Mouse (Mus musculus) retina, postnatal 1 day (tissue): ENCODE measurements around the gene Pomc.
A peak's percentile ranks its signal among the peaks of the same experiment; 100 is the strongest.
"Not testable (repeated sequence)": the region's sequence is repeated elsewhere in the genome, so short reads cannot be mapped to it uniquely, and the experiment has no call there.

Experiments
- DNase-seq: peaks from one replicate; pipeline ENCODE4 v3.0.0-alpha.2; 2012

Pomc gene

DNA sequence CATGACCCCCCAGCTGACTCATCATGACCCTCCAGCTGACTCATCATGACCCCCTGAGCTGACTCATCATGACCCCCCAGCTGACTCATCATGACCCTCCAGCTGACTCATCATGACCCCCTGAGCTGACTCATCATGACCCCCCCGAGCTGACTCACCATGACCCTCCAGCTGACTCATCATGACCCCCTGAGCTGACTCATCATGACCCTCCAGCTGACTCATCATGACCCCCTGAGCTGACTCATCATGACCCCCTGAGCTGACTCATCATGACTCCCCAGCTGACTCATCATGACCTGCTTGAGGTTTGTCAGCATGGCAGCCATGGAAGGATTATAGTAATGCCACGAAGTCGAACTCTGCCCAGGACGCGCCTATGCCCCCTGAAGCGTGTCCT, 18.4 kb downstream of the Pomc start:
- not testable (repeated sequence) for DNase-seq

DNA sequence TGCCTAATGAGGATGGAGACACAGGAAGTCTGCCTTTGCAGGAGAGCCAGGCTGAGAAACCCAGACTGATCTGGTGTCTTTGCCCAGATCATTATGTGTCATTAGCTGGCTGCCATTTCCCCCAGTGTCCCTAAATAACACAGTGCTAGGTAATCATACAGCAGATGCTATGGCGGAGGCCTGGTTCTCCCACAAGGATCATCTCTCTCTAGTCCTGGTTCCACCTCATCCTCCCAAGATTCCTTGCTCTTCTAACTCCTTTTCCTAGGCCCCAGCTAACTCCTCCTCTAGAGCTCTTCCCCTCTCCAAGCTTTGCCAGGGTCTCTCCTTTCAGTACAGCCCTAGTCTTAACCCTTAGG, 26.2 kb downstream of the Pomc start:
- no peak for DNase-seq

DNA sequence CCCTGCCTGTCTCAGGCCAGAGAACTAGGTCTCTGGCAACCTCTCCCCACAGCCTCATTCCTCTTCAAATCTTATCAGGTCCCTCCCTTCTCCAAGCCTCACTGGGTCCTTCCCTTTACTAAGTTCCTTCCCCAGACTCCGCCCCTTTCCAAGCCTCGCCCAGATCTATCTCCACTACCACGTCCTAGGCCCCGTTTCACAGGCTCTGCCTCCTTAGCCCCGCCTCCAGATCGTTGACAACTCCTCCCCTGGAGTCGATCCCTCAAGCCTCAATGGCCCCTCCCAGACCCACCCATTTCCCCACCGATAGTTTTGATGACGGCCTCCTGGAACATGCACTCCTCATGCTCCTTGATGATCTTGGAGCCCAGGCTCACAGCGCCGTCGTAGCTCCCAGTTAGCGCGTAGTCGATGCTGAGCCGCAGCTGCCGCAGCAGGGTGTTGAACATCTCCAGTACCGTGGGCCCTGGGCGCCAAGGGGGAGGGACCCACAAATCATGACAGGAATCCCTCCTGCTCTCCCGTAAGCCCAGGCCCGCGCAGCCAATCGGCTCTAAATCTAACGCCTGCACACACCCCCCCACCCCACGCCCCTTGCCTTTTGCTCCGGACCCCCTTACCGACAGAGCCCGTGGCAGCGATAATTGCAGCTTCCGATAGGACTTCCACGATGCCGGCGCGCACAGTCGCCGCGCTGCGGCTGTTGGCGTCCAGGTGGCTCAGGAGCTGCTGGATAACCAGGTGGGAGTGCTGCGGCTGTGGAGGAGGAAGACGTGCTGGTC, 26.8 kb downstream of the Pomc start:
- peak; percentile 94 for DNase-seq

DNA sequence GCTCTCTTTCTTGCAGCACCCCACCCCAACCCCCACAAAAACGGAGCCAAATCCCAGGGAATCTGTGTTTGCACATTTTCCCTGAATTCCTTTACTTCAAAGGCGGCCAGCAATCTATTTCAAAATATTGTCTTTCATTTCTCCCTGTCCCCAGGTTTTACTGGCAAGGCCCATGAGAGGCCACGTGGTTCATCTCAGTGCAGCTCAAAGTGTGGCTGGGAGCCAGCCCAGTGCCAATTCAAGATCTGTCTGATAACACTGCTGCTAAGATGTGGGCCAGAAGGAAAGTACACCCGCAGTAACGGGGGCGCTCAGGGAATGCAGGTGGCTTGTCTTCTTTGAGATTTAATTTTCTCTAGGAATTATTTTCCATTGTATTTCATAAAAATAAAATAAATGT, 27.5 kb downstream of the Pomc start:
- DNase-seq = peak; percentile 39

DNA sequence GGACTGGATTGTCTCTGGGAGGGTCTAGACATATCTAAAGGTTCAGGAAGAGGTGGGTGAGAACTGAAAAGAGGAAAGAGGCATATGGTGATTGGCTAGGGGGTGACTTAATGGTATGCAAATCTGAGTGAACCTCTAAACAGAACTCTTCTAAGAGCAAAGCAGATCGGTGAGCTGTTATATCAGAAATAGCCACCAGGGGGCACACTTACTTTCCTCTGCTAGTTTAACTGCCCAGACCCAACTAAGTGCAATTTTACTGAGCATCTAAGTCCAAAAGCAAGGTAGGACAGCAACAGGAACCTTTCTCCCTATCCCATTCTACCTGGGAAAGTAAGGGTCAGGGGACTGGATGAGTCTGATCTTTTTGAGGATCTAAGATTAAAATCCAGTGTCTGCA, 29.0 kb downstream of the Pomc start:
- DNase-seq = peak; percentile 79

DNA sequence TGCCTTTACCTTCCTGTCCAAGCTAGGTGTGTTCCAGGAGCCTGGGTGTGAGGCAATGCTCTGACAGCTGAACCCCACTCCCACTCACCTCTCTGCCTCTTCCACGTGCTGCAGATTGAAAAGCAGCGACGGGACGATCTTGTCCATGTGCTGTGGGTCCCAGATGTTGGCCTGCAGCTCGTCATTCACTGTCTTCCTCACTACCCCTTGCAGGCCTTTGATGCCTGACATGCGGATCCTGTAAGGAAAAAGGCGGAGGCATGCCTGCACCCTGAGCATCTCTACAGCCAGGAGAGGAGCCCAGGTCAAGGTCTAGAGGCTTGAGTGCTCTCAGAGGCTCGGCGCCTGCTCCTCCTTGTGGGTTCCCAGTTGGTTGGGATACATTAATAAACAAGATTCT, 29.7 kb downstream of the Pomc start:
- no peak for DNase-seq

DNA sequence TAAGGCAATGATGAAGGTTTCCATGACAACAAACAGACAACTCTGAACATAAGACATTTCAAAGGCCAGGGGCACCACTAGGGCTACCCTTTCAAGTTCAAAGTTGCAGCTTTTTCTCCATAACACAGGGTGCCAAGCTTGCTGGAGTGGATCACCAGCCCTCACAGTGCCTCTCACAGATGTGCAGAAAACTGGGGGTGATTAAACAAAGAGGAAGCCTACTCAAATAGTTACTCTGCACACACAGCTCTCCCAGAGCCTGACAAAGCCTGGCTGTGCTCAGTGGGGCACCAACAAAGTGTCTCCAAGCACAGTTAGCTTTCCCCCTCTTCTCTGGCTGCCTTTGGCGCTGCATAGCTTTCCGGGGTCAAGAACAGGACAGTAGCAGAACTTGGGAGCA, 35.2 kb downstream of the Pomc start:
- no peak for DNase-seq

DNA sequence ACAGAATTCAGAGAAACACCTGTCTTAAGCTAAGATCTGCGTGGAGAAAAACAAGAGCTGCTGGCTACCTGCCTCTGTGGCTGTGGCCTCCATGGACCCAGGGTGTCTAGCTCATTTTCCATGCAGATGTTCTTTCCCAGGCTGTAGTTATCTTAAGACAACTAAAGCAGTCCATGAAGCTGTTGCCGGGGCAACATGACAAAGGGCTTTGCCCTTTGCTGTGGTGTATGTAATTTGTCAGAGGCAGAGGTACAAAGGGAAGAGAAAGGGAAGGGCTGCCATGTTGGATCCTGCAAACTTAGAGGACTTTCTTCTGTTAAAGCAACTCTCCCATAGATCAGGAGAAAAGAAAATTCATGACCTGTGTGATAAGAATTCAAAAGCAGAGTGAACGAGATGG, 36.3 kb downstream of the Pomc start:
- DNase-seq = no peak

DNA sequence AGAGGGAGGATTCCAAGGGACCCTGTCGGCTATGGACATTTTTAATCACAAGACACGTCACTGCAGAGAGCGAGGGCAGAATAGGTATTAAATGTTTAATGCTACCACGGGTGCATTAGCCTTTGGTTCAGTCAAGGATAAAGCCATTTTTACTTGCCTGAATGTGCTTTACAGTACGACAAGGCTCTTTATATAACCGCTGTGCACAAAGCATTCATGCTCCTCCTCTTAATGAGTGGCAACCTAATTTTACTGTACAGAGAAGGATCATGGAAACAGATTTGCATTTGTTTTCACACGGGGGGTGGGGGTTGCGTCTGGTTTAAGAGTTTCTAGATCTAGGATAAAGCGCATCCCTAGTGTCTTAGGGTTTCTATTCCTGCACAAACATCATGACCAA, 42.0 kb downstream of the Pomc start:
- peak; percentile 33 for DNase-seq

DNA sequence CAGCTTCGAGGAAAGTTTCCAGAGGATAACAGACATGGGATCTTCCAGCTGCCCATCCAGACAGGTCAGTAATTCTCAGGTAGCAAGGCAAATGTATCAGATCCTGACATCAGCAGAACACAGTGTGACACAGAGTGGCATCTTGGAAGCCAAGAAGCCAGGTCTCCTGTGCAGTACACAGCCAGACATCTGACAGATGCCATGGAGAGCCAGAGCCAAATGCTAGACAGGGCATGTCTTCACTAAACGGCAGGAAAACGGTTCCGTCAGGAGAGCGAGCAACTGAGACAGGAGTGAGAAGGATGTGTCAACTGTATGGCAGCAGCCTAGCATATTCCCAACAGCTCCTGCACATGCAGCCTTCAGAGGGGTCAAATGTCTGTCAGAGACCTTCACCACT, 45.7 kb downstream of the Pomc start:
- no peak for DNase-seq

DNA sequence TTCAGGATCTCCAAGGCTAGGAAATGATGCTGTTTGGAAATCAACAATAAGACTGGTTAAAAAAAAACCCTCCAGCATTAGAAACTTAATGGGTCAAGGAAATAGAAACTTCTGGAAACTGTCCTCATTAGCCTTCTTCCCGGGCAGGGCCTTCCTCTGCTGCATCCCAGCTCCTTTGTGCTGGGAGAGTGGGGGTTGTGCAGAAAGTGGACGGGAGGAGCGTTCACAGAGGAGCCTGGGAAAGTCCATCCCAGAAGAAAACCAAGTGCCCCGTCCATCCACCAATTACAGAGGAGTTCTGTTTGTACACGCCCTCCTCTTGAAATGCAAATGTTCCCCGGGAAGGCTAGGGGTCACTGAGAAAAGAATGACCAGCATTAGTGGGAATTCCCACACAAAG, 49.9 kb downstream of the Pomc start:
- peak; percentile 55 for DNase-seq

DNA sequence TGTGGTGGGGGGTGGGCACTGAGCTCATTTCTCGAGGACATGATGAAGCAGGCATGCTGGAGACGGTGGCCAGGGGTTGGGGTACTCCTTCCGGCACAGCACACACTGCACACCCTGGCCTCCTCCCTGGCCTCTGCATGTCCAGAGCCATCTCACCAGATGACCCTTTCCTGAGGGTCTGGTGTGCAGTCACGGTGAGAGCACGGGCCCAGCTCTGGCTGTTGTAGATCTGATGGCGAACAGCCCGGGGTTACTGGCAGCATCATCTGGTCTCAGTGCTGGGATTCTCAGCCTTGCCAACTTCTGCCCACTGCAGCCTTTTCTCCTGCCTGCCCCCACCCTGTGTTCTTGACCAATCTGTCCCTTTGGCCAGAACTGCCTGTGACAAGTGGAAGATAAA, 51.3 kb downstream of the Pomc start:
- peak; percentile 21 for DNase-seq

DNA sequence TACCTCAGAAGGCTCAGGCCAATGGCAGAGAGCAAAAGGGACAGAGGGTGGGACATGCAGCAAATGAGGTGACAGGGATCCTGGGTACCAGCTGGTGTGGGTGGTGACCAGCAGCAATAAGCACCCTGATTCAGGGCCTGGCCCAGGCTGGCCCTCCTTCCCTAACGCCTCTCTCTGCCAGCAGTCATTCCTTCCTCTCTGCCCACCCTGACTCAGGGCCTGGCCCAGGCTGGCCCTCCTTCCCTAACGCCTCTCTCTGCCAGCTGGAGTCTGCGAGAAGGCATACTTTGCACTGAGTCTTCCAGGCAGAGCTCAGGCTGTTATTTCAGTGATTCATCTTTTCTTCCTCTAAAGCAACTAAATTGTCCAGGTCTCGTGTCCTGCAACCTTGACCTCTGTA, 52.4 kb downstream of the Pomc start:
- DNase-seq = peak; percentile 50

DNA sequence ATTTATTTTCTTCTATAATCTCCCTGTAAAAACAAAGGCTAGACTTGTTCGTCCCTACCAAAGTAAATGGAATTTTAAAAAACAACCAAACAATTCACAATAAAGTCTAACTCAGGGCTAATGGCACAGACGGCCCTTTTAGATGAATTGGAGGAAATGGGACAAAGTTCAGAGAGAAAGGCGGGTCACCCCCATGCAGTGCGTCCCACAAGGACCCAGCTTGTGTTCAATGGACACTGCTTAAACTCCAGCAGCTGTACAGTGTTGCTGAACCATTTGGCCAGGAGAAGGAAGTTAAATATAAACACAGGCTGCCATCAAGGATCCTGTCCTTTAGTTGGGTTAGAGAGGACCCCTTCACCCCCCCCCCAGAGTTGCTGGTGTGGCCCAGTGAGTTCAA, 53.0 kb downstream of the Pomc start:
- no peak for DNase-seq

DNA sequence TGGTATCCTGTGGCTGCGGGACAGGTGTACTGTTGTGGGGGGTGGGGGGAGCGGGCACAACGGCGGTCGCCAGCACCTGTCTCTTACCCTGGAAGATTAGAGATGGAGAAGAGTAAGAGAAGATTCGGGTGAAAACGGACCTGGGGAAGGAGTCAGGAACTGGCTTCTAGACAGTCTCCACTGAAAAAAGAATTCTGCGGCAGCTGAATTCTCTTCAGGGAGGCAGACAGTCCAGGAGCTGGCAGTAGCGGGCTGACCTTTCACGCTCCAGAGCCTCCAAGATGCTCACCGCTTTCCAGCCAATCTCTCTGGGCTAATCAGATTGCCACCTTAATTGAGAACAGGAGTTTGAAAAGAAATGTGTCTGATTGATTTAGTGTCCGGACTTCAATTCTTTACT, 54.0 kb downstream of the Pomc start:
- DNase-seq = peak; percentile 63
